Mouse (Mus musculus) small intestine, adult 2 months (tissue): ENCODE data around the gene Muc15.

Source experiments
- CTCF ChIP-seq: fragments of 200-500 bp; IDR thresholded peaks from 2 replicates; pipeline ENCODE4 v1.5.1; 2012; ENCODE audit warnings: low read depth, mild to moderate bottlenecking, control low read depth, inconsistent platforms, low read length, moderate library complexity, mixed read lengths; ENCODE audit not compliant: insufficient replicate concordance, insufficient read length; ENCODE audit errors: extremely low read depth
- POLR2A ChIP-seq: fragments of 200-500 bp; IDR thresholded peaks from 2 replicates; pipeline ENCODE4 v1.6.1; 2012; ENCODE audit warnings: low read depth, mild to moderate bottlenecking, control low read depth, inconsistent platforms, low read length, moderate library complexity

- TF ChIP-seq CTCF (no peak), POLR2A (no peak)
These were observed 66.3 kb downstream of the Muc15 start for GRCm38 (mm10) chr2:110787396-110787795.
